Mouse (Mus musculus) midbrain, embryonic 13.5 days (tissue): Measurements from ENCODE around the gene Lrrk2. TPM values are rescaled to one million over a fixed set of nuclear protein-coding genes. Genes with fewer than 3 reads are reported as not detected.
"Not testable (repeated sequence)": the region's sequence is repeated elsewhere in the genome, so short reads cannot be mapped to it uniquely, and the experiment has no call there.

Source experiments
- ATAC-seq: fragments of 200-750 bp; cut with Nextera tagmentation; 2 replicates; pipeline ENCODE4 v1.8.0; 2017; ENCODE audit warnings: mild to moderate bottlenecking, moderate TSS enrichment, moderate library complexity
- H3K27ac ChIP-seq: fragments of 300-500 bp; sonication (generic); 2 replicates; pipeline ENCODE4 v1.5.1; 2015; ENCODE audit warnings: inconsistent platforms, mild to moderate bottlenecking, moderate library complexity
- H3K27me3 ChIP-seq: fragments of 300-500 bp; sonication (generic); 2 replicates; pipeline ENCODE4 v1.6.1; 2015; ENCODE audit warnings: mild to moderate bottlenecking, inconsistent platforms
- H3K36me3 ChIP-seq: fragments of 300-500 bp; sonication (generic); 2 replicates; pipeline ENCODE4 v1.6.1; 2015; ENCODE audit warnings: mild to moderate bottlenecking, inconsistent platforms
- H3K4me1 ChIP-seq: fragments of 300-500 bp; sonication (generic); replicated peaks from 2 replicates; pipeline ENCODE4 v1.6.1; 2015; ENCODE audit warnings: inconsistent platforms
- H3K4me2 ChIP-seq: fragments of 300-500 bp; sonication (generic); replicated peaks from 2 replicates; pipeline ENCODE4 v1.6.1; 2015; ENCODE audit warnings: moderate library complexity, mild to moderate bottlenecking, inconsistent platforms
- H3K4me3 ChIP-seq: fragments of 300-500 bp; sonication (generic); replicated peaks from 2 replicates; pipeline ENCODE4 v1.5.1; 2015; ENCODE audit warnings: mild to moderate bottlenecking, inconsistent platforms
- H3K9ac ChIP-seq: fragments of 300-500 bp; sonication (generic); replicated peaks from 2 replicates; pipeline ENCODE4 v1.6.1; 2015; ENCODE audit warnings: mild to moderate bottlenecking, inconsistent platforms
- H3K9me3 ChIP-seq: fragments of 300-500 bp; sonication (generic); 2 replicates; pipeline ENCODE4 v1.6.1; 2016; ENCODE audit warnings: mild to moderate bottlenecking, inconsistent platforms
- WGBS: fragments of 180-500 bp; shearing (Covaris S2); methylation state at CpG from one replicate; pipeline ENCODE4 v1.1.7; 2015; 5-methylcytosine and 5-hydroxymethylcytosine counted together
- polyA plus RNA-seq: library from polyadenylated mRNA; unstranded; fragments of >200 nt; fragmentation: Nextera tagmentation; extraction: Ambion mirVana; gene quantifications from 2 replicates; pipeline ENCODE4 v1.2.1, GENCODE M21; 2015

Gene Lrrk2
- polyA plus RNA-seq, 1 experiment from 2014 or later, result 1.2 TPM

DNA sequence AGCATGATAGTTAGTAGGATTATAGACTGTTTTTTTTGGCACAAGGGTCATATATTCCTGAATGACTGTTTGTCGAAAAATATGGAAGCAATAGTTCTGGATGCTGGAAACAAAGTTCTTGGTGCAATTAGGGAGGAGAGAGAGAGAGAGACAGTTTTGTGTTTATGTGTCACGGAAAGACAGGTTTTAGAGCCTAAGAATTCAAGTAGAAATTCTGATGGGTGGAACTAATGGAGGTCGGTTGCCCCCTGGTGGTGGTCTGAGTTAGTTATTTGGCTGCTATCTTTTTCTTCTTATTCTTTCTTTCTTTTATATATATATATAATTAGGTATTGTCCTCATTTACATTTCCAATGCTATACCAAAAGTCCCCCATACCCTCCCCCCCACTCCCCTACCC, 81.6 kb downstream of the Lrrk2 start:
- H3K9ac ChIP-seq, result no peak overlapping the region

DNA sequence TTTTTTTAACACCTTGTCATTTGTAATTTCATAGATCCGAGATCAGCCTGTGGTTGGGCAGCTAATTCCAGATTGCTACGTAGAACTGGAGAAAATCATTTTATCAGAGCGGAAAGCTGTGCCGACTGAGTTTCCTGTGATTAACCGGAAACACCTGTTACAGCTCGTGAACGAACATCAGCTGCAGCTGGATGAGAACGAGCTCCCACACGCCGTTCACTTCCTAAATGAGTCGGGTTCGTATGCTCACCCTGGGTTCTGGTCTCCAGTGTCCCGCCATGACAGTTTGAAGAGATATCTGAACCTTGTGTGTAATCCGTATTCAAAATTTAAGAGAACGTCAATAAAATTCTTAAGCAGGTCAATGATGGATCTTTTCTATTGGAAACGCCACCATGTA, 82.8 kb downstream of the Lrrk2 start:
- Histone ChIP-seq H3K27ac (no peak overlapping the region), H3K4me3 (no peak overlapping the region), H3K9me3 (no peaks in the 10 kb centered on the region), H3K4me2 (no peak overlapping the region), H3K9ac (no peak overlapping the region), H3K27me3 (no peaks in the 10 kb centered on the region), H3K4me1 (no peaks in the 10 kb centered on the region), H3K36me3 (no peaks in the 10 kb centered on the region)
- ATAC-seq, result no peak
- whole genome bisulfite sequencing, result 88% methylated on average over 16 of the region's 16 CpGs

More for the DNA sequence above, 81.6 kb downstream of the Lrrk2 start:
- WGBS, result 32% methylated on average over 3 of the region's 3 CpGs
- no peak for ATAC-seq
- no peak overlapping the region for H3K27ac ChIP-seq
- no peaks in the 10 kb centered on the region for H3K36me3 ChIP-seq
- no peaks in the 10 kb centered on the region for H3K4me1 ChIP-seq
- H3K9me3 ChIP-seq, result no peaks in the 10 kb centered on the region
- no peak overlapping the region for H3K4me2 ChIP-seq
- no peak overlapping the region for H3K4me3 ChIP-seq
- H3K27me3 ChIP-seq, result no peaks in the 10 kb centered on the region

DNA sequence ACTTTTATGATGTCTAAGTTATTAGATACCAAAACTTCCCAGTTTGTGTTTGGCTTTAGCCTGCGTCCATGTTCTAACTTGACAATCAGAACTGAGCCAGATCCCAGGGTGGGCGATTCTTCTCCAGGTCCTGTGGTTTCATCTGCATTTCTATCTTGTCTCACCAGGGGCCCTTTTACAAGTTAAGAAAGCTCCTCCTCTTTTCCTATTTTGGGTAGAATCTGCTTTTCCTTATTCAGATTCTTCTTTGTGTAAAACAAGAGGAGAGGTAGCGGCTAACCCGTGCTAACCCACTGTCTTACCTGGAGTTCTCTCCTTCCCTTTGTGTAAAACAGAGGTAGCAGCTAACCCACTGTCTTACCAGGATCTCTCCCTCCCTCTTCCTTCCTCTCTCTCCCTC, 99.1 kb downstream of the Lrrk2 start:
- no peaks in the 10 kb centered on the region for H3K9me3 ChIP-seq
- no peaks in the 10 kb centered on the region for H3K4me1 ChIP-seq
- no peak overlapping the region for H3K9ac ChIP-seq
- 43% methylated on average over 4 of the region's 4 CpGs for WGBS
- no peaks in the 10 kb centered on the region for H3K27me3 ChIP-seq
- no peaks in the 10 kb centered on the region for H3K36me3 ChIP-seq
- ATAC-seq, result no peak
- no peak overlapping the region for H3K4me2 ChIP-seq
- H3K27ac ChIP-seq, result no peak overlapping the region
- H3K4me3 ChIP-seq, result no peak overlapping the region

DNA sequence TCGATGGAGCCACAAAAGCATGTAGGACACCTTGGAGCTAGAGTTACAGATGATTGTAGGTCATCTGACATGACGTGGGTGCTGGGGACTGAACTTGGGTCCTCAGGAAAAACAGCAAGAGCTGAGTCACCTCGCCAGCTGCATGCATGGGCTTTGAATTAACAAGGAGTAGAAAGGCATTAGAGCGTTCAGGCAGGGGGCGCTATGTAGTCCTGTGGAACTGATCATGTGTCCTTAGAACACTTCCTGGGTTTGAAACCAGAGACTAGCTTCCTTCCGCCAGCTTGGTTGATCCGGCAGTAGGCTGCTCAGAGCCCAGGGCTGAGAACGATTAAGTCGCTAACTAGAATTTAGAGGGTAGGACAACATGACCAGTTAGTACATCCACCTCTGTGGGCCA, 106.2 kb downstream of the Lrrk2 start:
- Histone ChIP-seq H3K36me3 (no peaks in the 10 kb centered on the region), H3K27me3 (no peaks in the 10 kb centered on the region), H3K9ac (no peak overlapping the region), H3K9me3 (no peaks in the 10 kb centered on the region), H3K4me2 (no peak overlapping the region), H3K4me1 (no peaks in the 10 kb centered on the region), H3K4me3 (no peak overlapping the region), H3K27ac (no peak overlapping the region)
- ATAC-seq, result no peak
- WGBS, result 90% methylated on average over 9 of the region's 9 CpGs

DNA sequence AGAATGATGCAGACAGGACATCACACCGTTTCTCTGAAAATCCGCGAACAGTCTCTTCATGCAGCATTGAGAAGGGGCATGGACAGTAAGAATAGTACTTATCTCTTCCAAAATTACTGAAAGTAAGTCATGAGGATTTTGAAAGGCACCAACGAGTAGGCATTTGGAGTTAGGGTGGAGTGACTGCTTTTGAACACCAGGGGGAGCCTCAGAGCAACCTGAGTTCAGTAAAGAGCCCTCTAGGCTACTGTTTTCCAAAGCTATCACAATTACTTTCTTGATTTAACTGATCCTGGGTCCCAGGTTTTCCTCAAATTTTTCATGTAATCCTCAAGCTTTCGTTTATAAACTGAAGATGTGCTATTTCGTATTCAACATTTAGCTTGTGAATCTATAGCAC, 108.2 kb downstream of the Lrrk2 start:
- ATAC-seq, result no peak
- H3K36me3 ChIP-seq, result no peaks in the 10 kb centered on the region
- H3K9ac ChIP-seq, result no peak overlapping the region
- no peak overlapping the region for H3K4me3 ChIP-seq
- no peaks in the 10 kb centered on the region for H3K9me3 ChIP-seq
- H3K27ac ChIP-seq, result no peak overlapping the region
- H3K27me3 ChIP-seq, result no peaks in the 10 kb centered on the region
- WGBS, result 28% methylated on average over 6 of the region's 6 CpGs
- H3K4me1 ChIP-seq, result no peaks in the 10 kb centered on the region
- H3K4me2 ChIP-seq, result no peak overlapping the region

DNA sequence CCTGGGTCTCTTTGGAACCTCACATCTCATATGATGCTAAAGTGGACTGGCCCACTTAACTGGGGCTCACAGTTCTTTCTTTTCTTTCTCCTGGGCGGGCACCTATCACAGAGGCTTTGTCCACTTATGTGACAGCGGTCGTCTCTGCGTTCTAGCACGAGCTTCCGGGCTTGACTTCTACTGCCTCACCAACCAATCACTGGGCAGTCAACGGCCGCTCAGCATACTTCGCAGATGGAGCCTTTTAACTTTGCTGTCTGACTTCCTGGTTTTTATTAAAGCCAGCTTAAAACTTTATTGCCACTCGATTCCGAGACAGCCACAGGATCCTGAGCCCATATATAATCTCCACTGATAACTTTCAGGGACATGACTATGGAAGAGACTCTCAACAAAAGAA, 115.4 kb downstream of the Lrrk2 start:
- no peak overlapping the region for H3K9ac ChIP-seq
- no peaks in the 10 kb centered on the region for H3K36me3 ChIP-seq
- H3K4me3 ChIP-seq, result no peak overlapping the region
- H3K4me2 ChIP-seq, result no peak overlapping the region
- H3K27me3 ChIP-seq, result no peaks in the 10 kb centered on the region
- 94% methylated on average over 11 of the region's 11 CpGs for WGBS
- H3K27ac ChIP-seq, result no peak overlapping the region
- no peak for ATAC-seq
- H3K4me1 ChIP-seq, result no peaks in the 10 kb centered on the region
- no peaks in the 10 kb centered on the region for H3K9me3 ChIP-seq

DNA sequence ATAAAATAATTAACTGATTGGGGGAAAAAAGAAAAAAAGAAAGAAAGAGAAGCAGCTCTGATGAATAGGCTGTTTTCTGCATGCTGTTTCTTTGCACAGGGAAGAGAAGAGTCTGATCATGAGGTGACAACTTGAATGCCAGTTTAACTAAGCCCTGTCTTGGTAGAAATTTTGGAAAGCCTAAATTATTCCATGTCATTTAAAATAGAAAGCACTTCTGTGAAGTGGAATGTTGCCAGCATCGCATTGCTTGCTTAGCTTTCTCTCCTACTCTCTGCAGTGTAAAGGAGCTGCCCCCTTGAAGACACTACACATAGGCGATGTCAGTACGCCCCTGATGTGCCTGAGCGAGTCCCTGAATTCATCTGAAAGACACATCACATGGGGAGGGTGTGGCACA, 133.5 kb downstream of the Lrrk2 start:
- Histone ChIP-seq H3K4me2 (no peak overlapping the region), H3K27me3 (no peaks in the 10 kb centered on the region), H3K36me3 (no peaks in the 10 kb centered on the region), H3K9me3 (no peaks in the 10 kb centered on the region), H3K4me3 (no peak overlapping the region), H3K9ac (no peak overlapping the region), H3K27ac (no peak overlapping the region), H3K4me1 (no peaks in the 10 kb centered on the region)
- no peak for ATAC-seq
- 87% methylated on average over 4 of the region's 4 CpGs for WGBS

DNA sequence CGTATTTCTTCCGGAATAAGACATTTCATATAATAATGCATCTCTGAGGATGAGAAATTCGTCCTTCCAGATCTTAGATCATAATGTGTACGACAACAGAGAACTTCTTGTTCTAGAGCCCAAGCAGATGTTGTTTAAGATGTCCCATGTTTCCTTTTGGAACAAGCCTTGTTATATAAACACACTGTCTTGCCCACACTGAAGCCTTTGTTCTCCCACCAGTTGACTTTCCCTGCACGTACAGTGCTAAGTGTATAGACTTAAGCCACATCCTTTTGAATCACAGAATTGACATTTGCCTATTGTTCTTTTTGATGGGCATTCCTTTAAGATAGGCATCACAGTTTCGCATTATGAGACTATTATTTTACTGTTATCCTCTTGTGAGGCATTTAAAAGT, 162.3 kb downstream of the Lrrk2 start:
- no peak for ATAC-seq
- H3K9ac ChIP-seq, result no peak overlapping the region
- H3K4me1 ChIP-seq, result no peaks in the 10 kb centered on the region
- no peak overlapping the region for H3K27ac ChIP-seq
- H3K9me3 ChIP-seq, result no peaks in the 10 kb centered on the region
- 82% methylated on average over 6 of the region's 6 CpGs for WGBS
- H3K4me2 ChIP-seq, result no peak overlapping the region
- no peaks in the 10 kb centered on the region for H3K27me3 ChIP-seq
- H3K36me3 ChIP-seq, result no peaks in the 10 kb centered on the region
- H3K4me3 ChIP-seq, result no peak overlapping the region

DNA sequence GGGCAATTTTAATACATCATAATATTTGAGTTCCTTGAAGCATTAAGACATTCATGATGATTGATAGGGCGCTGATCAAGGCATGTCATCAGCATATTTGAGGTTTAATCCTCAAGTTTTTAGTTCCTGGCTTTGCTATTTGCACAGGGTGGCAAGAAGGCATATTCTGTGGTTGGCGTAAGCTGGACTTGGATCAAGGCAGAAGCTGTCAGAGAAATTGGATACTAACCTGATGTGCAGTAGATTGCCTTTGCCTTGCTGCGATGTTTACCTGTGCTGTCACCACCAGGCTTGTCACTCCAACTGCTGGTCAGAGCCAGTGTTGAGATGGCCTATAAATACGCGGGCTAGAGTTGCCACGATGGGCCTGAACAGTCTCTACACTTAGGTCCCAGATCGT, 165.0 kb downstream of the Lrrk2 start, which contains the start of gene Smgc:
Gene Smgc (plus strand): TSS at position 301 of the 400 bp plus-strand sequence.
- H3K9ac ChIP-seq, result no peak within 1 kb of the TSS
- ATAC-seq, result no peak
- no peak within 1 kb of the TSS for H3K4me2 ChIP-seq
- no peaks in the 10 kb centered on the region for H3K9me3 ChIP-seq
- H3K4me1 ChIP-seq, result no peaks in the 10 kb centered on the region
- H3K27ac ChIP-seq, result no peak within 1 kb of the TSS
- no peaks in the 10 kb centered on the region for H3K27me3 ChIP-seq
- no peaks in the 10 kb centered on the region for H3K36me3 ChIP-seq
- WGBS, result 93% methylated on average over 7 of the region's 7 CpGs
- H3K4me3 ChIP-seq, result no peak within 1 kb of the TSS

DNA sequence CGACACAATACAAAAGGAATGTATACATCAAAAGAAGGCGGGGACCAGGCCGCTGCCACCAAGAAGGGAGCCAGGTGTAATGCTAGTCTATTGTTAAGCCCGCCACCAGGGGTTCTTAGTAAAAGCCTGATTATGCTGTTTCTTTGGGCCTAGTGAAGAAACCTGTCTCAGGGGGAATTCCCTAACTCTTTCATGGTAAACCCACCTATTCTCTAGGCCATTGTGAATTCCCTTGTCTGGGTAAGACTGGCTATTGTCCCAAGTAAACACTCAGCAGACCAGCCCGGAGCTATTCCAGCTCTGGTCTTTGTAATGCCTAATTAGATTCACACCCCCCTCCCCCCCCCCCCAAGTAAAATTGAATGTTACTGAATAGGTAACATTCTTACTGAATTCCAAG, 191.2 kb downstream of the Lrrk2 start:
- H3K4me2 ChIP-seq, result not testable (repeated sequence)

More for the DNA sequence above, 191.2 kb downstream of the Lrrk2 start:
- H3K9me3 ChIP-seq, H3K9ac ChIP-seq, H3K36me3 ChIP-seq, ATAC-seq, H3K4me3 ChIP-seq, H3K4me1 ChIP-seq, H3K27ac ChIP-seq, H3K27me3 ChIP-seq: not testable (repeated sequence)
- whole genome bisulfite sequencing, result 3% methylated on average over 5 of the region's 5 CpGs

Other genes with a start within 250 kb of the Lrrk2 start
- gene Slc2a13, start 99.9 kb upstream of the Lrrk2 start, polyA plus RNA-seq, result 1.4 and 2.0 TPM in 2 replicates
- gene Smgc, start 165.1 kb downstream of the Lrrk2 start, polyA plus RNA-seq, result not detected in 2 replicates